Mouse (Mus musculus): Measurements from ENCODE around the gene Lyg1. TPM values are rescaled to one million over a fixed set of nuclear protein-coding genes. Genes with fewer than 3 reads are reported as not detected.

Gene Lyg1
- polyA plus RNA-seq, 1 experiment from 2014 or later = not detected

GRCm38 (mm10) chr1:37918096-37918495 lies 39.5 kb downstream of the Lyg1 start:
- H3K36me3 ChIP-seq (ENCODE audit: control insufficient read depth, insufficient read depth, low read length) = no peaks in the 10 kb centered on the region
- H3K9ac ChIP-seq (ENCODE audit: low read length) = no peak overlapping the region
- H3K4me2 ChIP-seq = no peak overlapping the region
- H3K4me3 ChIP-seq (ENCODE audit: low read depth, low read length) = no peak overlapping the region
- no peaks in the 10 kb centered on the region for H3K27me3 ChIP-seq (ENCODE audit: control insufficient read depth, insufficient read depth, low read length)
- DNase-seq (ENCODE audit: low spot score, missing footprints) (no peak), ATAC-seq (ENCODE audit: low FRiP score) (no peak)
- no peaks in the 10 kb centered on the region for H3K4me1 ChIP-seq (ENCODE audit: control insufficient read depth, insufficient read depth, low read length)
- H3K27ac ChIP-seq (ENCODE audit: low read depth, low read length) = no peak overlapping the region
- no peaks in the 10 kb centered on the region for H3K9me3 ChIP-seq (ENCODE audit: control insufficient read depth, low read length)
- WGBS = 85% methylated on average over 6 of the region's 6 CpGs

- no peaks in the 10 kb centered on the region for H3K9me3 ChIP-seq (ENCODE audit: control insufficient read depth, low read length)
- 85% methylated on average over 13 of the region's 13 CpGs for WGBS
- no peak overlapping the region for H3K4me2 ChIP-seq
- H3K27me3 ChIP-seq (ENCODE audit: control insufficient read depth, insufficient read depth, low read length) = no peaks in the 10 kb centered on the region
- H3K36me3 ChIP-seq (ENCODE audit: control insufficient read depth, insufficient read depth, low read length) = no peaks in the 10 kb centered on the region
- no peak for DNase-seq (ENCODE audit: low spot score, missing footprints)
- H3K27ac ChIP-seq (ENCODE audit: low read depth, low read length) = no peak overlapping the region
- H3K4me1 ChIP-seq (ENCODE audit: control insufficient read depth, insufficient read depth, low read length) = no peaks in the 10 kb centered on the region
- no peak for ATAC-seq (ENCODE audit: low FRiP score)
- no peak overlapping the region for H3K4me3 ChIP-seq (ENCODE audit: low read depth, low read length)
- H3K9ac ChIP-seq (ENCODE audit: low read length) = no peak overlapping the region
Observed at GRCm38 (mm10) chr1:37917666-37918065, 39.9 kb downstream of the Lyg1 start.

GRCm38 (mm10) chr1:37916393-37916792 lies 41.2 kb downstream of the Lyg1 start, which contains the start of gene Lyg2:
Gene Lyg2 (minus strand): TSS chr1:37916493.
- Histone ChIP-seq H3K27me3 (ENCODE audit: control insufficient read depth, insufficient read depth, low read length) (no peaks in the 10 kb centered on the region), H3K4me3 (ENCODE audit: low read depth, low read length) (no peak within 1 kb of the TSS), H3K4me1 (ENCODE audit: control insufficient read depth, insufficient read depth, low read length) (no peaks in the 10 kb centered on the region), H3K27ac (ENCODE audit: low read depth, low read length) (no peak within 1 kb of the TSS), H3K9me3 (ENCODE audit: control insufficient read depth, low read length) (no peaks in the 10 kb centered on the region), H3K4me2 (no peak within 1 kb of the TSS), H3K9ac (ENCODE audit: low read length) (no peak within 1 kb of the TSS), H3K36me3 (ENCODE audit: control insufficient read depth, insufficient read depth, low read length) (no peaks in the 10 kb centered on the region; the same call in 1 of the 2 replicates)
- WGBS = 74% methylated on average over 5 of the region's 5 CpGs
- ATAC-seq (ENCODE audit: low FRiP score) = no peak
- no peak for DNase-seq (ENCODE audit: low spot score, missing footprints)

- H3K4me3 ChIP-seq (ENCODE audit: low read depth, low read length) = no peak overlapping the region
- WGBS = 82% methylated on average over 2 of the region's 2 CpGs
- no peak for ATAC-seq (ENCODE audit: low FRiP score)
Observed at GRCm38 (mm10) chr1:37912751-37913150, 44.8 kb downstream of the Lyg1 start.

DNA sequence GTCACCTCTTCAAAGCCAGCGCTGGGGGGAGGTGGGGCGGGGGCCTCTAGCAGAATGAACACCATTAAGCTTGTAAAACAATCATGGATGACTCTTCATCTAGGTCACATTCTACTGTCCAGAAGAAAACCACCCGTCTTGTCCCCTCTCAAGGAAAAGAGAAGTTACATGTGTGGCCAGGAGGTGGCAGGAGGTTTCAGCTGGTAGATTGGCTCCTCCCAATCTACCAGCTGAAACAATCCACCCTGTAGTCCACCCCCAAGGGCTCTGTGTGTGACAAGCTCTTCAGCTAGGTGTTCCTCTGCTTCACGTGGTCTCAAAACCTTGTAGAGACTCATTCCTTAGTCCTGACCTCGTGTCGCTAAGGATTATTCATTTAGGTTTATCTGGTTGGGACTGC lies 54.4 kb downstream of the Lyg1 start:
- Histone ChIP-seq H3K27me3 (ENCODE audit: control insufficient read depth, insufficient read depth, low read length) (no peaks in the 10 kb centered on the region), H3K27ac (ENCODE audit: low read depth, low read length) (no peak overlapping the region), H3K4me2 (no peak overlapping the region), H3K9ac (ENCODE audit: low read length) (no peak overlapping the region), H3K4me3 (ENCODE audit: low read depth, low read length) (no peak overlapping the region), H3K9me3 (ENCODE audit: control insufficient read depth, low read length) (no peaks in the 10 kb centered on the region), H3K36me3 (ENCODE audit: control insufficient read depth, insufficient read depth, low read length) (peaks cover 5% of the 10 kb centered on the region; the same call in 1 of the 2 replicates), H3K4me1 (ENCODE audit: control insufficient read depth, insufficient read depth, low read length) (no peaks in the 10 kb centered on the region)
- no peak for DNase-seq (ENCODE audit: low spot score, missing footprints)
- WGBS = 37% methylated on average over 6 of the region's 6 CpGs
- no peak for ATAC-seq (ENCODE audit: low FRiP score)

More at GRCm38 (mm10) chr1:37912751-37913150, 44.8 kb downstream of the Lyg1 start:
- Histone ChIP-seq H3K27ac (ENCODE audit: low read depth, low read length) (no peak overlapping the region), H3K27me3 (ENCODE audit: control insufficient read depth, insufficient read depth, low read length) (no peaks in the 10 kb centered on the region), H3K36me3 (ENCODE audit: control insufficient read depth, insufficient read depth, low read length) (no peaks in the 10 kb centered on the region; the same call in 1 of the 2 replicates), H3K4me1 (ENCODE audit: control insufficient read depth, insufficient read depth, low read length) (no peaks in the 10 kb centered on the region), H3K9me3 (ENCODE audit: control insufficient read depth, low read length) (no peaks in the 10 kb centered on the region), H3K4me2 (no peak overlapping the region), H3K9ac (ENCODE audit: low read length) (no peak overlapping the region)
- no peak for DNase-seq (ENCODE audit: low spot score, missing footprints)

DNA sequence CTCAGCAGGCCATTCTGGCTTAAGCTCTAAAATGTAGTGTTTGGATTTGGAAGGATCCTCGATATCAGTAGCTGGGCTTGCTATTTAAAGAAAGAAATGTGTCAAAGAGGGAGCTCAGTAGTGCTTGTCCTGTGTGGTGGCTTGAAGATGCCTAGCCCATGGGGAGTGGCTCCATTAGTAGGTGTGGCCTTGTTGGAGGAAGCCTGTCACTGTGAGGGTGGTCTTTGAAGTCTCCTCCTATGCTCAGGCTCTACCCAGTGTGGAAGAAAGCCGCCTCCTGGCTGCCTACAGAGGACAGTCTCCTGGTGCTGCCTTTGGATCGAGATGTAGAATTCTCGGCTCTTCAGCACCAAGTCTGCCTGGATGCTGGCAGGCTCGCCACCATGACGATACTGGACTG lies 57.3 kb downstream of the Lyg1 start:
- Histone ChIP-seq H3K27ac (ENCODE audit: low read depth, low read length) (no peak overlapping the region), H3K9ac (ENCODE audit: low read length) (no peak overlapping the region), H3K4me1 (ENCODE audit: control insufficient read depth, insufficient read depth, low read length) (no peaks in the 10 kb centered on the region), H3K36me3 (ENCODE audit: control insufficient read depth, insufficient read depth, low read length) (peaks cover 7% of the 10 kb centered on the region; the same call in 1 of the 2 replicates), H3K9me3 (ENCODE audit: control insufficient read depth, low read length) (no peaks in the 10 kb centered on the region), H3K4me3 (ENCODE audit: low read depth, low read length) (no peak overlapping the region), H3K4me2 (no peak overlapping the region), H3K27me3 (ENCODE audit: control insufficient read depth, insufficient read depth, low read length) (no peaks in the 10 kb centered on the region)
- 58% methylated on average over 6 of the region's 6 CpGs for WGBS
- ATAC-seq (ENCODE audit: low FRiP score) (no peak), DNase-seq (ENCODE audit: low spot score, missing footprints) (no peak)

DNA sequence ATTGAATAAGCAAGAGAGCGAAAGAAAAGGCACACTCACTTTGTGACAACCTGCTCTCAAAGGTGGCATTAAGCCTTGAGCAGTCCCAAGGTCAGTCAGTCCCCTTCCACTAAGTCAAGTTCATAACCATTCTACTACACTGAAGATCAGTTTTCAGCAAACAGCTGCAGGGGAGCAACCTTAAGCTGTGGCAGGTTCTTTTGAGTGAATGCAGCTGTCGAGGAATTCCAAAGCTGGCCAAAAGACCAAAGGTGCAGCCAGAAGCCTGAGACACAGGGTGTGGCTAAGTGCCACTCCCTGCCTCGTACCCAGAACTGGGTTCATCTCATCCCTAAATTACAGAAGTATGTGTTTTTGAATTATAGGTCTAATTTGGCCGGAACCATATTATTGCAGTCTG lies 57.7 kb downstream of the Lyg1 start:
- H3K9ac ChIP-seq (ENCODE audit: low read length) = no peak overlapping the region
- peaks cover 7% of the 10 kb centered on the region; the same call in 1 of the 2 replicates for H3K36me3 ChIP-seq (ENCODE audit: control insufficient read depth, insufficient read depth, low read length)
- H3K27me3 ChIP-seq (ENCODE audit: control insufficient read depth, insufficient read depth, low read length) = no peaks in the 10 kb centered on the region
- DNase-seq (ENCODE audit: low spot score, missing footprints) (no peak), ATAC-seq (ENCODE audit: low FRiP score) (no peak)
- H3K4me1 ChIP-seq (ENCODE audit: control insufficient read depth, insufficient read depth, low read length) = no peaks in the 10 kb centered on the region
- WGBS = 84% methylated on average over 4 of the region's 4 CpGs
- no peak overlapping the region for H3K4me3 ChIP-seq (ENCODE audit: low read depth, low read length)
- H3K27ac ChIP-seq (ENCODE audit: low read depth, low read length) = no peak overlapping the region
- H3K4me2 ChIP-seq = no peak overlapping the region
- no peaks in the 10 kb centered on the region for H3K9me3 ChIP-seq (ENCODE audit: control insufficient read depth, low read length)

Other genes starting within 250 kb of the Lyg1 start
- gene 2010300C02Rik, start 237.7 kb downstream of the Lyg1 start, polyA plus RNA-seq (2014; fragmentation: Nextera tagmentation; extraction: Ambion mirVana) = 0.61 and 0.66 TPM in 2 replicates
- gene Tsga10, start 91.3 kb downstream of the Lyg1 start, polyA plus RNA-seq (2014; fragmentation: Nextera tagmentation; extraction: Ambion mirVana) = 19.8 and 21.1 TPM in 2 replicates
- gene Lipt1, start 86.0 kb downstream of the Lyg1 start, polyA plus RNA-seq (2014; fragmentation: Nextera tagmentation; extraction: Ambion mirVana) = 8.9 and 9.3 TPM in 2 replicates
- 27.7 and 27.8 TPM in 2 replicates for gene Mitd1, start 67.3 kb downstream of the Lyg1 start, polyA plus RNA-seq (2014; fragmentation: Nextera tagmentation; extraction: Ambion mirVana)
- gene Mrpl30, start 67.3 kb downstream of the Lyg1 start, polyA plus RNA-seq (2014; fragmentation: Nextera tagmentation; extraction: Ambion mirVana) = 229 and 237 TPM in 2 replicates
- not detected in 2 replicates for gene Lyg2, start 41.3 kb downstream of the Lyg1 start, polyA plus RNA-seq (2014; fragmentation: Nextera tagmentation; extraction: Ambion mirVana)
- 176 and 188 TPM in 2 replicates for gene Txndc9, start 40.1 kb upstream of the Lyg1 start, polyA plus RNA-seq (2014; fragmentation: Nextera tagmentation; extraction: Ambion mirVana)
- 27.6 and 28.9 TPM in 2 replicates for gene Eif5b, start 40.3 kb upstream of the Lyg1 start, polyA plus RNA-seq (2014; fragmentation: Nextera tagmentation; extraction: Ambion mirVana)
- 31.6 and 38.0 TPM in 2 replicates for gene Rev1, start 172.0 kb upstream of the Lyg1 start, polyA plus RNA-seq (2014; fragmentation: Nextera tagmentation; extraction: Ambion mirVana)

All from midbrain, embryonic 11.5 days (tissue).